Mouse (Mus musculus) forelimb bud, embryonic 11.5 days (tissue): ENCODE measurements around the gene Zfp445.
"Not testable (repeated sequence)": the region's sequence is repeated elsewhere in the genome, so short reads cannot be mapped to it uniquely, and the experiment has no call there.

Experiments
- DNase-seq: peaks from one replicate; pipeline ENCODE4 v3.0.0-alpha.2; 2012; ENCODE audit warnings: low read depth, low spot score

Zfp445 gene

DNA sequence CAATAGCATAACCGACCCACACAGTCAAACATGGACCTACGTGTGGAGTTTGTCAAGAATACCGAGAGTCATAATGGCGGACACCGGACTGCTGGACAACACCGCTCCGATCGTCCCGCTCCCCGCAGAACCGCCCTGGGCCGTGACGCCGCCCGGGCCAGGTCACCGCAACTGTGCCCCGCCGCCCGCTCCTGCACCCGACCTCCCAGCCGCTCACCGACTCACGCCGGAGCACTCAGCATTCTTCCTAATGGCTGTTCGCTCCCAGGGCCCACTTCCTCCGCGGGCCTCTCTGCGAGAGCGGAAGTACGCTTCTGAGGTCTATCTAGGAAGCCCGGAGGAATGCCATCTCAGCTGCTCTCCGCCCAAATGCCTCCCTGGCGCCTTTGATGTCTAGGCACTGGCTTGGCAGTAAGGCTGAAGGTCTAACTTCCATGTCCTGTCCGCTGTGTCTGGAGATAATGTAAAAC is at the start of gene Zfp445:
TSS of gene Zfp445 (minus strand) at position 310 of the 470 bp plus-strand sequence.
- DNase-seq = peak; percentile 89

GRCm38 (mm10) chr9:122902717-122903535 is 37.1 kb upstream of the Zfp445 start:
- peak; percentile 80 for DNase-seq

DNA sequence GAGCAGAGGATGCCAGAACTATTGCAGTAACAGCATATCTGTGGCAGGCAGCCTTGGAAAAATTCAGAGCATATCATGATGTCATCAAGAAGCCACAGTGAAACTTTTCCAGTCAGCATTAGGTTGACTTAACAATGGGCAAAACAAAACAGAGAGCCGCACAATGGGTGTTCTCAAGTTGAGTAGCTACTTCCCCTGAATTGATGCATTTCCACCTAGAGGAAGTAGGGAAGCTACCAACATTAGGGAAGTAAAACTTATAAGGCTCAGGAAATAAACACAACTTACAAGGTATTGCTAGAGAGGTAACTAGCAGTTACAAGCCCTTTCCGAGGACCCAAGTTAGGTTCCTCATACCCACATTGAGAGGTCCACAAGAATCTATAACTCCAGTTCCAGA is 35.2 kb upstream of the Zfp445 start:
- DNase-seq = no peak

DNA sequence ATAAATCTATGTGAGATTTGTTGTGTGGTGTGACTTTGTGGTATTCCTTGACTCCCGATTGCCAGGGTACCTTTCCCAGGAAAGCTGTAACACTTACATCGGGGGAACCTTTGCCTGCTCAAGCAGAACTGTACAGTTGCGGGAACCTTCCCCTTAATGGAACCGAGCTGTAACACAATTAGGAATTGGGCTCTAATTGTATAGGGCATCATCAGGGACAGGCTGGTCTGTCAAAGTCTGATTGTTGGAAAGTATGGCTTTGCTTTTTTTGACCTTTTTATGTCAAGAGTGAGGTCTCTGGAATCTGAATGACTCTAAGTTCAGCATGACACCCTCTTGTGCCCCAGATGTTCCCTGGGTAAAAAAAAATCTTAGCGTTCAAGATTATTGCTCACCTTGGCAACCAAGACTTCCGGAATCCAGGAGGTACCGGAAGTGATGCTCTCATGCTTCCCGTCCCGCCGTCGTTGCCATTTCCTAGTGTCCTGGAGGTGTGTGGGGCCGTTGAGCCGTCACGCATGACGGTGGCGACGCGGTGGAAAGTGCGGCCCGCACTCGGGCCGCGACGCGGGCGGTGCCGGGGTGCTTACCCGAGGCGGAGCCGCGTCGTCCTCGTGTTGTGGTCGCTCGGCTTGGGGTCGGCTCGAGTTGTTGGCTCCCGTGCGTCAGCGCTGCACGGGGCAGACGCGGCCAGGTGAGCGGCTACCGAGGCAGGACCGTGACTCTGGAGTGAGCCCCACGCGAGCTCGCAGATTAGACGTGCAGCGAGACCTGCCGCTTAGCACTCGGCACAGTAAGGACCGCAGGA is 20.8 kb upstream of the Zfp445 start:
- peak; percentile 65 for DNase-seq

GRCm38 (mm10) chr9:122885385-122885784 is 19.6 kb upstream of the Zfp445 start, which contains the start of gene Zkscan7:
TSS of gene Zkscan7 (plus strand) at chr9:122885685.
- no peak for DNase-seq

DNA sequence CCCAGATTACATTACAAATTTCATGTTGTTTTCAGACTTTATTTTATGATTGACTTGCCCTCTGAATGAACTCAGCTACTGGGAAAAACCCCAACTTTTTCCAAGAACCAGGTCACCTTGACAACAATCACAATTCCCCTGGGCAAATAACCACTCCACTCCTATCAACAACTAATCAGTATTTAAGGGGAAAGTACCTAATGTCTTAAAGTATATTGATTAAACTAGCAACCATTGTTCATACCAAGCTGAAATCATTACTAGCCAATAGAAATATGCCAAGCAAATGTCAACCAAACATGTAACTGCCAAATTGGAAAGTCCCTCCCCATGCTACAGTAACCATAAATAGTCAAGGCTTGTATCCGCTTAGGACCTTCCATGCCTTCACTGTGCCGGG is 9.3 kb upstream of the Zfp445 start:
- DNase-seq = no peak

DNA sequence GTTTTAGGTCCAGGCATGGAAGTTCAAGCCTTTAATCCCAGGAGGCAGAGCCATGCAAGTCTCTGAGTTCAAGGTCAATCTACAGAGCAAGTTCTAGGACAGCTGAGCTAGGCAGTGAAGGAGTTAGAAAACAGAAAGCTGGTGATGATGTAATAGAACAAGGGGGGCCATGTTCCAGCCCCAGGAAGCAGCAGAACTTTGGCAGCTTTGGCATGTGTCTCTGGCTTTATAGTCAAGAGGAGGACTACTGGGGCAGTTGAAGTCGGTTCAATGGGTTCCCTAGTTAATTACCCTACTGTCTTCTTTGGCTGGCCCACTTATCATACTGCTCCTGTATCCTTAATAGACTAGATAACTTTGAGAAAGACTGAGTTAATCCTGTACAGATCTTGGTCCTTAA is 8.8 kb upstream of the Zfp445 start:
- no peak for DNase-seq

DNA sequence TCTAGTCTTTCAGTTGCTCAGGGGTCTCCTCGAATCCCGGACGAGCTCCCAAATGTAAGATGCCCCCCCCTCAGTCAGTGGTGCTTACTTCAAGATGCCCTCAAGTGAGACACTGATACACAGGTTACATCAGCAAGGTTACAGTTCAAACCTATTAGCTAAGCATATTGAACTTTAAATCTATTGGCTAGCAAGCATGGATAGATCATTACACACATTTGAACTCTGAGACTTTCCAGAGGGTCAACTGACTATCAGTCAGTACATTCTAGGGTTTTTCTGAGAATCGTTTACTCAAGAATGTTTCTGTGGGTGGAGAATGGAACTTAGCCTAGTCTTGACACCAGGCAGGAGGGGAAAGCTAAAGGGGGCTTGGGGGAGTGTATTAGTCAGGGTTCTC is 6.8 kb upstream of the Zfp445 start:
- no peak for DNase-seq

GRCm38 (mm10) chr9:122866192-122866591 is 386 bp upstream of the Zfp445 start:
- no peak for DNase-seq

DNA sequence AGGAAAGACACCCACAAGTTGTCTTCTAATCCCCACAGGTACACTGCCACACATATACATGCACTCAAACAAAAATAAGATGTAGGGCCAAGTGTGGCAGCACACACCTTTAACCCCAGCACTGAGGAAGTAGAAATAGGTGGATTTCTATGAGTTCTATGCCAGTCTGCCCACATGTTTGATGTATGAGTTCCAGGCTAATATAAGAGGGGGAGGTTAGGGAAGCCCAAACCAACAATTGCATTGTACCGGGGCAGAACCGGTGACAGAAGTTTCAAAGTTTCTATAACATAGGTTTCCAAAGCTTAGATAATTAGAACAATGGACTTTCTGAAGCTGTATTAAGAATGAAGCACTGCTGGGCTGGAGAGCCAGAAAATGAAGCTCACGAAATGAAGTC is 958 bp downstream of the Zfp445 start:
- no peak for DNase-seq

DNA sequence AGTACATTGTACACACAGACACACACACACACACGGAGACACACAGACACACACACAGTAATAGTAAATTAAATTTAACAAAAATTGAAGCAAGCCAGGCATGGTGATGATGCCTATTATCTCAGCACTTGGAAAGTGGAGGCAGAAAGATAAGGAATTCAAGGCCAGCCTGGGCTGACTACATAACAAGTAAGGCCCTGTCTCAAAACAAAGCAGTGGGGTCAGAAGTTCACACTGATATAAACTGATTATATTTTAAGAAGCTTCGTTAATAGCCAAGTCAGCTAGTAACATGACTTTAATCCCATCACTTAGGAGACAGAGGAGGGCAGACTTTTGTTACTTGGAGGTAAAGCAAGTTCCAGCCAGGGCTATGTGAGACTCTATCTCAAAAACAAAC is 2.1 kb downstream of the Zfp445 start:
- no peak for DNase-seq

GRCm38 (mm10) chr9:122860752-122861151 is 5.1 kb downstream of the Zfp445 start:
- no peak for DNase-seq

- DNase-seq = no peak
These were observed 9.1 kb downstream of the Zfp445 start for GRCm38 (mm10) chr9:122856716-122857115.

DNA sequence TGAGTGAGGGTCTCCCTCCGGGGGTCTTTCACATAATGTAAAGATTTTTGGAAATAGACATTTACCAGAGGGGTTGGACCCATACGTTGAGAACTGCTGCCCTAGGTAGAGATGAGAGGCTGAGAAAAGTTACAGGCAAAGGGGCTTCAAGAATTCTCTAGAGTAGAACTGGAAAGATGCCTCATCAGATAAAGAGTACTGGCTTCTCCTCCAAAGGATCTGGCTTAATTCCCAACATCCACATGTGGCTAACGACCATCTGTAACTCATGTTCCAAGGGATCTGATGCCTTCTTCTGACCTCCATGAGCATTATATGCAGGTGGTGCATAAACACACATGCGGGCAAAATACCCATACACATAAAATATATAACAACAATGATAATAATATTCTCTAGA is 10.2 kb downstream of the Zfp445 start:
- no peak for DNase-seq

- DNase-seq = not testable (repeated sequence)
These were observed 10.7 kb downstream of the Zfp445 start for GRCm38 (mm10) chr9:122855141-122855540.

DNA sequence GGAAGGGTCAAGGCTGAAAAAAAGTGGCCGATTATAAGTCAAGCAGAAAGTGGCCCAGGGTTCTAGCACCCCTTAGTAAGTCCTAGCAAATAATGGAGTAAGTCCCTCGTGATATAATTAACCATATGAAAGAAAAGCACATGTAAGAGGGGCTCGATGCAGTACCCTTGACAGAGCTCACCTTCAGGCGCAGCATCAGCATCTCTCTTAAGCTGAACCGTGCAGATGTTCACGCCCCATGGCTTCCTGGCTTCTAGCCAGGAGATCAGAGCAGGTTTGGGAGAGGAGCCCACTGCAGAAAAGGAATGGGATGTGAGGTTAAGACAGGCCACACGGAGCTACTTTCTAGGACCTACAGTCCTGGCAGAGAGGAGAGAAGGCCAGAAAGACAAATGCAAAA is 11.3 kb downstream of the Zfp445 start:
- DNase-seq = no peak

- not testable (repeated sequence) for DNase-seq
These were observed 17.9 kb downstream of the Zfp445 start for GRCm38 (mm10) chr9:122847811-122848311.

DNA sequence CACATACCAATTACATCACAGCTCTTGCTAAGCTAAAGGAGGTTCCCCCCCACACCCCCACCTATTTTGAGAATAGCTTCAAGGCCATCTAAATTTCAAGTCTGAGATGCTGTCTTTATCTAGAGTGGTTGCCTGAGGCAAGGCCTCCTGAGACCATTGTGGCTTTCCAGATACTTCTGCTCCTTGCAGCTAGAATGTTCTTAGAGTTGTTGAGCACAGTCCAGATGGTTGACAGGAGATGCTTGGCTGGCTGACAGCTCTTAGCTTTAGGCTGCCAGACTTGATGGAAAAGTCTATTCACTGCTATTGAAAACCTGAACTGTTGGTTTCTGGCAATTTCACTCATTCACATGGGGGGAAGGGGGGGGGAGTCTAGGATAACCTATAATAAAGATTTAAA is 19.6 kb downstream of the Zfp445 start:
- no peak for DNase-seq

- no peak for DNase-seq
These were observed 20.2 kb downstream of the Zfp445 start for GRCm38 (mm10) chr9:122845621-122846020.

DNA sequence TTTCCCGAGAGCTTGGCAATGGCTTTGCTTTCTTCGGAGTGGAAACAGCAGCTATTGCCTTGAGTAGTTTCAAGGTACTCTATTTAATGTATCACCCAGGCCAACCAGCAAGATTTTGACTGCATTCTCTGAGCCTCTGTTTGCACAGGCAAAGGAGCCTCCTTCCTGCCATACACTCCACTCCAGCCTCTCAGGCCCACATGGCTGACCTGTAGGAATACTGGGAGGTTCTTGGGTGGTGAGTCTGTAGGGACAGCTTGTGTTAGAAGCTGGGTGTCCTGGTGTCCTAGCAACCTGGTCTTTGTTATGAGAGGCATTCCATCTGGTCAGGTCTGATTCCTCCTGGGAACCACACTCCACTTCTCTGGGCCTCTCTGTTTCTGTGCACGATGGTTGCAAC is 22.0 kb downstream of the Zfp445 start, which contains the start of gene Gm35549:
TSS of gene Gm35549 (minus strand) at position 276 of the 400 bp plus-strand sequence.
- no peak for DNase-seq

- DNase-seq = peak; percentile 43
These were observed 28.1 kb downstream of the Zfp445 start for GRCm38 (mm10) chr9:122837680-122838079.

- DNase-seq = no peak
These were observed 28.6 kb downstream of the Zfp445 start for GRCm38 (mm10) chr9:122837216-122837615.
